Mouse (Mus musculus): ENCODE measurements around the gene Gmppb.
A peak's percentile ranks its signal among the peaks of the same experiment; 100 is the strongest.
"Not testable (repeated sequence)": the region's sequence is repeated elsewhere in the genome, so short reads cannot be mapped to it uniquely, and the experiment has no call there.

Gmppb gene

GRCm38 (mm10) chr9:108049016-108049455 lies at the start of gene Gmppb:
Gmppb (plus strand) TSS chr9:108049242.
- peak; percentile 97 for DNase-seq (ENCODE audit: low read depth, low spot score)

- DNase-seq (ENCODE audit: low read depth, low spot score) = peak; percentile 100
These were observed 46.9 kb upstream of the Gmppb start, which contains the start of gene Ip6k1 for GRCm38 (mm10) chr9:108001922-108002770. Ip6k1 (plus strand) TSS chr9:108002501.

GRCm38 (mm10) chr9:108002778-108003530 lies 46.1 kb upstream of the Gmppb start:
- DNase-seq (ENCODE audit: low read depth, low spot score) = peak; percentile 32

- DNase-seq (ENCODE audit: low read depth, low spot score) = no peak
These were observed 45.5 kb upstream of the Gmppb start for GRCm38 (mm10) chr9:108003531-108003890.

- no peak for DNase-seq (ENCODE audit: low read depth, low spot score)
These were observed 41.0 kb upstream of the Gmppb start for GRCm38 (mm10) chr9:108008041-108008440.

GRCm38 (mm10) chr9:108010385-108010784 lies 38.7 kb upstream of the Gmppb start:
- DNase-seq (ENCODE audit: low read depth, low spot score) = no peak

- DNase-seq (ENCODE audit: low read depth, low spot score) = not testable (repeated sequence)
These were observed 35.5 kb upstream of the Gmppb start for GRCm38 (mm10) chr9:108013577-108013976.

- peak; percentile 79 for DNase-seq (ENCODE audit: low read depth, low spot score)
These were observed 31.9 kb upstream of the Gmppb start for GRCm38 (mm10) chr9:108017127-108017526.

- DNase-seq (ENCODE audit: low read depth, low spot score) = no peak
These were observed 28.3 kb upstream of the Gmppb start for GRCm38 (mm10) chr9:108020741-108021140.

GRCm38 (mm10) chr9:108023216-108023615 lies 25.8 kb upstream of the Gmppb start:
- no peak for DNase-seq (ENCODE audit: low read depth, low spot score)

- DNase-seq (ENCODE audit: low read depth, low spot score) = no peak
These were observed 22.5 kb upstream of the Gmppb start for GRCm38 (mm10) chr9:108026584-108026983.

- no peak for DNase-seq (ENCODE audit: low read depth, low spot score)
These were observed 21.2 kb upstream of the Gmppb start for GRCm38 (mm10) chr9:108027867-108028266.

GRCm38 (mm10) chr9:108032126-108032525 lies 16.9 kb upstream of the Gmppb start:
- DNase-seq (ENCODE audit: low read depth, low spot score) = no peak

- DNase-seq (ENCODE audit: low read depth, low spot score) = no peak
These were observed 13.5 kb upstream of the Gmppb start for GRCm38 (mm10) chr9:108035331-108036156.

GRCm38 (mm10) chr9:108044751-108045492 lies 4.1 kb upstream of the Gmppb start:
- DNase-seq (ENCODE audit: low read depth, low spot score) = no peak

GRCm38 (mm10) chr9:108046582-108046981 lies 2.5 kb upstream of the Gmppb start:
- DNase-seq (ENCODE audit: low read depth, low spot score) = no peak

GRCm38 (mm10) chr9:108047601-108048565 lies 1.2 kb upstream of the Gmppb start:
- no peak for DNase-seq (ENCODE audit: low read depth, low spot score)

- no peak for DNase-seq (ENCODE audit: low read depth, low spot score)
These were observed 481 bp upstream of the Gmppb start for GRCm38 (mm10) chr9:108048566-108048955.

GRCm38 (mm10) chr9:108049561-108050251 lies 664 bp downstream of the Gmppb start:
- no peak for DNase-seq (ENCODE audit: low read depth, low spot score)

Data from telencephalon, adult 2 months (tissue).